Mouse (Mus musculus) hindbrain, embryonic 16.5 days (tissue): Measurements from ENCODE around the gene Igfbp5. TPM values are rescaled to one million over a fixed set of nuclear protein-coding genes. Genes with fewer than 3 reads are reported as not detected.

Experiments used
- ATAC-seq: fragments of 200-750 bp; cut with Nextera tagmentation; 2 replicates; pipeline ENCODE4 v1.8.0; 2017; ENCODE audit warnings: moderate TSS enrichment, moderate library complexity
- H3K27ac ChIP-seq: fragments of 300-500 bp; sonication (generic); 2 replicates; pipeline ENCODE4 v1.5.1; 2014; ENCODE audit warnings: low read depth, mild to moderate bottlenecking, control low read depth, low read length, moderate library complexity
- H3K27me3 ChIP-seq: fragments of 300-500 bp; sonication (generic); replicated peaks from 2 replicates; pipeline ENCODE4 v1.6.1; 2014; ENCODE audit warnings: low read length; ENCODE audit not compliant: control insufficient read depth, insufficient read depth
- H3K36me3 ChIP-seq: fragments of 300-500 bp; sonication (generic); 2 replicates; pipeline ENCODE4 v1.6.1; 2014; ENCODE audit warnings: mild to moderate bottlenecking, low read length, moderate library complexity, mixed read lengths; ENCODE audit not compliant: control insufficient read depth, insufficient read depth
- H3K4me1 ChIP-seq: fragments of 300-500 bp; sonication (generic); 2 replicates; pipeline ENCODE4 v1.6.1; 2014; ENCODE audit warnings: low read depth, low read length; ENCODE audit not compliant: control insufficient read depth, insufficient read depth
- H3K4me2 ChIP-seq: fragments of 300-500 bp; sonication (generic); 2 replicates; pipeline ENCODE4 v1.6.1; 2014; ENCODE audit warnings: mild to moderate bottlenecking, low read length, control low read depth, moderate library complexity
- H3K4me3 ChIP-seq: fragments of 300-500 bp; sonication (generic); 2 replicates; pipeline ENCODE4 v1.5.1; 2014; ENCODE audit warnings: mild to moderate bottlenecking, low read length, control low read depth, moderate library complexity
- H3K9ac ChIP-seq: fragments of 300-500 bp; sonication (generic); 2 replicates; pipeline ENCODE4 v1.6.1; 2014; ENCODE audit warnings: low read depth, mild to moderate bottlenecking, control low read depth, low read length, moderate library complexity
- H3K9me3 ChIP-seq: fragments of 300-500 bp; sonication (generic); 2 replicates; pipeline ENCODE4 v1.6.1; 2014; ENCODE audit warnings: mild to moderate bottlenecking, low read length, moderate library complexity; ENCODE audit not compliant: control insufficient read depth
- WGBS: fragments of 180-500 bp; shearing (Covaris S2); extraction: QIAGEN DNeasy Blood & Tissue Kit; methylation state at CpG from one replicate; pipeline ENCODE4 v1.1.7; 2014; 5-methylcytosine and 5-hydroxymethylcytosine counted together
- polyA plus RNA-seq: library from polyadenylated mRNA; unstranded; fragments of >200 nt; fragmentation: Nextera tagmentation; extraction: Ambion mirVana; gene quantifications from 2 replicates; pipeline ENCODE4 v1.2.1, GENCODE M21; 2015

Igfbp5 gene
- polyA plus RNA-seq, 1 experiment from 2014 or later = 51.9 TPM

- Histone ChIP-seq H3K4me1 (peaks cover 11% of the 10 kb centered on the region), H3K9ac (no peak overlapping the region), H3K36me3 (no peaks in the 10 kb centered on the region), H3K4me3 (no peak overlapping the region), H3K27ac (no peak overlapping the region), H3K9me3 (no peaks in the 10 kb centered on the region), H3K27me3 (no peaks in the 10 kb centered on the region), H3K4me2 (no peak overlapping the region)
- no peak for ATAC-seq
- 90% methylated on average over 8 of the region's 8 CpGs for WGBS
Observed at GRCm38 (mm10) chr1:72863692-72864091, 11.0 kb downstream of the Igfbp5 start.

- no peak for ATAC-seq
- WGBS = 86% methylated on average over 21 of the region's 21 CpGs
- Histone ChIP-seq H3K4me1 (peaks cover 8% of the 10 kb centered on the region), H3K4me2 (no peak overlapping the region), H3K9me3 (no peaks in the 10 kb centered on the region), H3K9ac (no peak overlapping the region), H3K4me3 (no peak overlapping the region), H3K36me3 (no peaks in the 10 kb centered on the region), H3K27me3 (no peaks in the 10 kb centered on the region), H3K27ac (no peak overlapping the region)
Observed at GRCm38 (mm10) chr1:72862248-72862647, 12.4 kb downstream of the Igfbp5 start.

GRCm38 (mm10) chr1:72861702-72862101 is 13.0 kb downstream of the Igfbp5 start:
- 76% methylated on average over 2 of the region's 2 CpGs for WGBS
- Histone ChIP-seq H3K9me3 (no peaks in the 10 kb centered on the region), H3K4me2 (no peak overlapping the region), H3K27ac (no peak overlapping the region), H3K4me3 (no peak overlapping the region), H3K36me3 (no peaks in the 10 kb centered on the region), H3K27me3 (no peaks in the 10 kb centered on the region), H3K9ac (no peak overlapping the region), H3K4me1 (peaks cover 8% of the 10 kb centered on the region)
- no peak for ATAC-seq

GRCm38 (mm10) chr1:72860502-72860901 is 14.2 kb downstream of the Igfbp5 start:
- Histone ChIP-seq H3K36me3 (no peaks in the 10 kb centered on the region), H3K4me1 (peaks cover 5% of the 10 kb centered on the region; the same call in 1 of the 2 replicates), H3K4me2 (no peak overlapping the region), H3K9ac (no peak overlapping the region), H3K4me3 (no peak overlapping the region), H3K27me3 (no peaks in the 10 kb centered on the region), H3K27ac (no peak overlapping the region), H3K9me3 (no peaks in the 10 kb centered on the region)
- no peak for ATAC-seq
- WGBS = 84% methylated on average over 2 of the region's 2 CpGs

- no peak for ATAC-seq
- Histone ChIP-seq H3K27ac (no peak overlapping the region), H3K9ac (no peak overlapping the region), H3K36me3 (no peaks in the 10 kb centered on the region), H3K9me3 (no peaks in the 10 kb centered on the region), H3K27me3 (no peaks in the 10 kb centered on the region), H3K4me3 (no peak overlapping the region), H3K4me1 (peaks cover 5% of the 10 kb centered on the region; the same call in 1 of the 2 replicates), H3K4me2 (no peak overlapping the region)
- WGBS = 93% methylated on average over 9 of the region's 9 CpGs
Observed at GRCm38 (mm10) chr1:72859963-72860362, 14.7 kb downstream of the Igfbp5 start.

GRCm38 (mm10) chr1:72858874-72859273 is 15.8 kb downstream of the Igfbp5 start:
- Histone ChIP-seq H3K9me3 (no peaks in the 10 kb centered on the region), H3K27ac (no peak overlapping the region), H3K4me2 (no peak overlapping the region), H3K4me3 (no peak overlapping the region), H3K4me1 (peaks cover 5% of the 10 kb centered on the region; the same call in 1 of the 2 replicates), H3K9ac (no peak overlapping the region), H3K36me3 (no peaks in the 10 kb centered on the region), H3K27me3 (no peaks in the 10 kb centered on the region)
- 22% methylated on average over 5 of the region's 5 CpGs for WGBS
- peak; percentile 40 for ATAC-seq

GRCm38 (mm10) chr1:72858286-72858685 is 16.4 kb downstream of the Igfbp5 start:
- Histone ChIP-seq H3K36me3 (no peaks in the 10 kb centered on the region), H3K4me3 (no peak overlapping the region), H3K9me3 (no peaks in the 10 kb centered on the region), H3K27ac (no peak overlapping the region), H3K9ac (no peak overlapping the region), H3K4me1 (peaks cover 5% of the 10 kb centered on the region; the same call in 1 of the 2 replicates), H3K27me3 (no peaks in the 10 kb centered on the region), H3K4me2 (no peak overlapping the region)
- 84% methylated on average over 9 of the region's 9 CpGs for WGBS
- no peak for ATAC-seq

GRCm38 (mm10) chr1:72857631-72858030 is 17.1 kb downstream of the Igfbp5 start:
- Histone ChIP-seq H3K27ac (no peak overlapping the region), H3K27me3 (no peaks in the 10 kb centered on the region), H3K9me3 (no peaks in the 10 kb centered on the region), H3K4me1 (peaks cover 5% of the 10 kb centered on the region; the same call in 1 of the 2 replicates), H3K4me3 (no peak overlapping the region), H3K36me3 (no peaks in the 10 kb centered on the region), H3K9ac (no peak overlapping the region), H3K4me2 (no peak overlapping the region)
- ATAC-seq = no peak
- WGBS = 72% methylated on average over 5 of the region's 5 CpGs

- WGBS = 89% methylated on average over 7 of the region's 7 CpGs
- H3K4me1 ChIP-seq = peaks cover 5% of the 10 kb centered on the region; the same call in 1 of the 2 replicates
- H3K27me3 ChIP-seq = no peaks in the 10 kb centered on the region
- no peak overlapping the region for H3K4me2 ChIP-seq
- H3K4me3 ChIP-seq = no peak overlapping the region
- H3K9me3 ChIP-seq = no peaks in the 10 kb centered on the region
- ATAC-seq = no peak
- H3K36me3 ChIP-seq = no peaks in the 10 kb centered on the region
- no peak overlapping the region for H3K27ac ChIP-seq
- no peak overlapping the region for H3K9ac ChIP-seq
Observed at GRCm38 (mm10) chr1:72857142-72857541, 17.5 kb downstream of the Igfbp5 start.
